Mouse (Mus musculus) ES-E14 (cell line): ENCODE results near the gene Dpf1.

Experiments
- CHD2 ChIP-seq: IDR thresholded peaks from 2 replicates; pipeline ENCODE4 v1.6.1; 2014; ENCODE audit warnings: mild to moderate bottlenecking, low read depth, low read length, inconsistent platforms
- HCFC1 ChIP-seq: IDR thresholded peaks from 2 replicates; pipeline ENCODE4 v1.6.1; 2012; ENCODE audit warnings: low read length, inconsistent platforms, borderline replicate concordance; ENCODE audit not compliant: insufficient read depth
- MAFK ChIP-seq: IDR thresholded peaks from 2 replicates; pipeline ENCODE4 v1.6.1; 2014; ENCODE audit warnings: mild to moderate bottlenecking, low read depth, low read length, inconsistent platforms; ENCODE audit not compliant: insufficient read depth
- ZC3H11A ChIP-seq: IDR thresholded peaks from 2 replicates; pipeline ENCODE4 v1.6.1; 2012; ENCODE audit warnings: low read depth, mild to moderate bottlenecking, inconsistent platforms, low read length, borderline replicate concordance
- ZNF384 ChIP-seq: IDR thresholded peaks from 2 replicates; pipeline ENCODE4 v1.6.1; 2012; ENCODE audit warnings: low read depth, low read length, inconsistent platforms

DNA sequence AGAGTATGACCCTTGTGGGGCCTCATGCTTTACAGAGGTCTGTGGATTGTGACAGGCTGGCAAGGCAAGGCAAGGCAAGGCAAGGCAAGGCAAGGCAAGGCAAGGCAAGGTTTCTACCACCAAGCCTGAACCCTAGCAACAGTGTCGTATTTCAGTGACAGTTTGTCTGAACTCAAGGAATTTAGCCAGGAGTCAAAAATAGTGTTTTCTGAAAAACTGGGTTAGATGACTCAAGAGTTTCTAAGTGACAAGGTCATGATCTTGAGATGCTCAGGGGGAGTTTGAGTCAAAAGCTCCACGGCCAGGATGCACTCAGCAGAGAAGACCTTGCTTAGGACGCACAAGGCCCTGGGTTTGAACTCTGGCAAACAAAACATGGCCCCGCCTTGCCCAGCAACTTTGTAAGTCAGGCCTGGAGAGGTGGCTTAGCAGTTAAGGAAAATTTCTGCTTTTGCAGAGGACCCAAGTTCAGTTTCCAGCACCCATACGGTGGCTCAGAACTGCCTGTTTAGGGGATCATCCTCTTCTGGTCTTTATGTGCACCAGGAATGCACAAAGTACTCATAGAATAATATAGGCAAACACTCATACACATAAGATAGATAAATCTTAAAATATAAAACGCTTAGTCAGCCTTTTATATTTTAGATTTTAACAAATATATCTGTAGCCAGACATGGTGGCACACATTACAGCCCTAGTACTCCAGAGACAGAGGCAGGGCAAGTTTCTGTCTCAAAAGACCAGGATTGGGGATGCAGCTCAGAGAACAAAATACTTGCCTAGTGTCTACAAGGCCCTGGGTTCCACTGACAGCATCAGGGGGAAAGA, 32.3 kb downstream of the Dpf1 start:
- TF ChIP-seq ZNF384: no peak
- no peak for TF ChIP-seq HCFC1
- no peak for TF ChIP-seq CHD2
- TF ChIP-seq ZC3H11A: no peak
- peak; percentile 67 for TF ChIP-seq MAFK
